Mouse (Mus musculus): ENCODE results near the gene Pum1. TPM values are rescaled to one million over a fixed set of nuclear protein-coding genes. Genes with fewer than 3 reads are reported as not detected.
"Not testable (repeated sequence)": the region's sequence is repeated elsewhere in the genome, so short reads cannot be mapped to it uniquely, and the experiment has no call there.

Gene Pum1
- 119 TPM in 2 replicates for polyA plus RNA-seq (2016; fragmentation: Nextera tagmentation; extraction: Ambion mirVana)

- Histone ChIP-seq H3K4me2 (replicated peaks) (peak within 1 kb of the TSS; percentile 86), H3K4me3 (peak within 1 kb of the TSS; percentile 89), H3K36me3 (no peaks in the 10 kb centered on the region), H3K27me3 (no peaks in the 10 kb centered on the region), H3K4me1 (peaks cover 29% of the 10 kb centered on the region), H3K27ac (peak within 1 kb of the TSS; percentile 98), H3K9me3 (replicated peaks) (no peaks in the 10 kb centered on the region), H3K9ac (peak within 1 kb of the TSS; percentile 96)
- WGBS: under 1% methylated on average over 70 of the region's 90 CpGs
- ATAC-seq (ENCODE audit: low FRiP score): peak; percentile 93
These were observed at the start of gene Pum1 for GRCm38 (mm10) chr4:130662979-130663725. Gene Pum1 (plus strand): TSS chr4:130663321.

GRCm38 (mm10) chr4:130629391-130629790, 33.7 kb upstream of the Pum1 start:
- no peaks in the 10 kb centered on the region for H3K27me3 ChIP-seq
- WGBS: 5% methylated on average over 4 of the region's 4 CpGs
- no peak overlapping the region for H3K4me3 ChIP-seq
- no peak overlapping the region for H3K9ac ChIP-seq
- peak overlapping the region; percentile 36 for H3K4me2 ChIP-seq (replicated peaks)
- peak overlapping the region; percentile 70 for H3K27ac ChIP-seq
- ATAC-seq (ENCODE audit: low FRiP score): peak; percentile 43; the same call in 1 of the 2 replicates
- no peaks in the 10 kb centered on the region for H3K9me3 ChIP-seq (replicated peaks)
- H3K4me1 ChIP-seq: 0 out of 2 replicates have a peak, but pooled peaks cover 3% of the 10 kb centered on the region
- no peaks in the 10 kb centered on the region for H3K36me3 ChIP-seq

GRCm38 (mm10) chr4:130630232-130630847, 32.8 kb upstream of the Pum1 start:
- H3K27ac ChIP-seq: no peak overlapping the region
- no peak overlapping the region for H3K4me2 ChIP-seq (replicated peaks)
- H3K27me3 ChIP-seq: no peaks in the 10 kb centered on the region
- WGBS: 45% methylated on average over 3 of the region's 3 CpGs
- H3K9me3 ChIP-seq (replicated peaks): no peaks in the 10 kb centered on the region
- no peaks in the 10 kb centered on the region for H3K36me3 ChIP-seq
- no peak overlapping the region for H3K4me3 ChIP-seq
- no peak for ATAC-seq (ENCODE audit: low FRiP score)
- H3K4me1 ChIP-seq: 0 out of 2 replicates have a peak, but pooled peaks cover 3% of the 10 kb centered on the region
- H3K9ac ChIP-seq: no peak overlapping the region

GRCm38 (mm10) chr4:130635076-130635475, 28.0 kb upstream of the Pum1 start:
- not testable (repeated sequence) for H3K4me3 ChIP-seq; H3K4me2 ChIP-seq (replicated peaks); H3K27ac ChIP-seq; H3K9me3 ChIP-seq (replicated peaks); H3K9ac ChIP-seq; H3K36me3 ChIP-seq; ATAC-seq (ENCODE audit: low FRiP score); H3K27me3 ChIP-seq; H3K4me1 ChIP-seq
- WGBS: 90% methylated on average over 3 of the region's 3 CpGs

GRCm38 (mm10) chr4:130636761-130637160, 26.4 kb upstream of the Pum1 start:
- H3K9ac ChIP-seq: no peak overlapping the region
- no peaks in the 10 kb centered on the region for H3K36me3 ChIP-seq
- H3K27ac ChIP-seq: no peak overlapping the region
- WGBS: 64% methylated on average over 3 of the region's 3 CpGs
- H3K9me3 ChIP-seq (replicated peaks): no peaks in the 10 kb centered on the region
- no peaks in the 10 kb centered on the region for H3K4me1 ChIP-seq
- no peak overlapping the region for H3K4me2 ChIP-seq (replicated peaks)
- ATAC-seq (ENCODE audit: low FRiP score): no peak
- H3K27me3 ChIP-seq: no peaks in the 10 kb centered on the region
- no peak overlapping the region for H3K4me3 ChIP-seq

GRCm38 (mm10) chr4:130637488-130638422, 25.4 kb upstream of the Pum1 start:
- no peaks in the 10 kb centered on the region for H3K36me3 ChIP-seq
- H3K27ac ChIP-seq: no peak overlapping the region
- no peaks in the 10 kb centered on the region for H3K9me3 ChIP-seq (replicated peaks)
- H3K4me3 ChIP-seq: no peak overlapping the region
- no peaks in the 10 kb centered on the region for H3K4me1 ChIP-seq
- no peak overlapping the region for H3K9ac ChIP-seq
- no peaks in the 10 kb centered on the region for H3K27me3 ChIP-seq
- 87% methylated on average over 8 of the region's 9 CpGs for WGBS
- no peak overlapping the region for H3K4me2 ChIP-seq (replicated peaks)
- no peak for ATAC-seq (ENCODE audit: low FRiP score)

GRCm38 (mm10) chr4:130640031-130640717, 22.9 kb upstream of the Pum1 start:
- H3K9me3 ChIP-seq (replicated peaks): no peaks in the 10 kb centered on the region
- 73% methylated on average over 9 of the region's 9 CpGs for WGBS
- no peaks in the 10 kb centered on the region for H3K36me3 ChIP-seq
- H3K4me3 ChIP-seq: no peak overlapping the region
- ATAC-seq (ENCODE audit: low FRiP score): no peak
- H3K9ac ChIP-seq: no peak overlapping the region
- no peak overlapping the region for H3K27ac ChIP-seq
- no peaks in the 10 kb centered on the region for H3K4me1 ChIP-seq
- no peak overlapping the region for H3K4me2 ChIP-seq (replicated peaks)
- no peaks in the 10 kb centered on the region for H3K27me3 ChIP-seq

- H3K9me3 ChIP-seq (replicated peaks): no peaks in the 10 kb centered on the region
- WGBS: 91% methylated on average over 5 of the region's 5 CpGs
- H3K27me3 ChIP-seq: no peaks in the 10 kb centered on the region
- no peaks in the 10 kb centered on the region for H3K4me1 ChIP-seq
- no peak overlapping the region for H3K4me3 ChIP-seq
- no peak overlapping the region for H3K9ac ChIP-seq
- H3K27ac ChIP-seq: no peak overlapping the region
- H3K36me3 ChIP-seq: no peaks in the 10 kb centered on the region
- no peak overlapping the region for H3K4me2 ChIP-seq (replicated peaks)
- ATAC-seq (ENCODE audit: low FRiP score): no peak
These were observed 20.7 kb upstream of the Pum1 start for GRCm38 (mm10) chr4:130642468-130642867.

GRCm38 (mm10) chr4:130645426-130645825, 17.7 kb upstream of the Pum1 start:
- H3K36me3 ChIP-seq: no peaks in the 10 kb centered on the region
- no peaks in the 10 kb centered on the region for H3K4me1 ChIP-seq
- no peak for ATAC-seq (ENCODE audit: low FRiP score)
- no peaks in the 10 kb centered on the region for H3K9me3 ChIP-seq (replicated peaks)
- no peak overlapping the region for H3K4me2 ChIP-seq (replicated peaks)
- H3K4me3 ChIP-seq: no peak overlapping the region
- no peak overlapping the region for H3K27ac ChIP-seq
- no peaks in the 10 kb centered on the region for H3K27me3 ChIP-seq
- no peak overlapping the region for H3K9ac ChIP-seq
- WGBS: 89% methylated on average over 1 of the region's 1 CpGs

GRCm38 (mm10) chr4:130651286-130651685, 11.8 kb upstream of the Pum1 start:
- no peak for ATAC-seq (ENCODE audit: low FRiP score)
- Histone ChIP-seq H3K9ac (no peak overlapping the region), H3K4me1 (no peaks in the 10 kb centered on the region), H3K4me3 (no peak overlapping the region), H3K27ac (no peak overlapping the region), H3K36me3 (no peaks in the 10 kb centered on the region), H3K4me2 (replicated peaks) (no peak overlapping the region), H3K27me3 (no peaks in the 10 kb centered on the region), H3K9me3 (replicated peaks) (no peaks in the 10 kb centered on the region)
- 89% methylated on average over 4 of the region's 4 CpGs for WGBS

GRCm38 (mm10) chr4:130652546-130652945, 10.6 kb upstream of the Pum1 start:
- WGBS: 66% methylated on average over 4 of the region's 4 CpGs
- no peaks in the 10 kb centered on the region for H3K27me3 ChIP-seq

More at GRCm38 (mm10) chr4:130652546-130652945, 10.6 kb upstream of the Pum1 start:
- no peak for ATAC-seq (ENCODE audit: low FRiP score)
- H3K4me1 ChIP-seq: no peaks in the 10 kb centered on the region
- H3K9me3 ChIP-seq (replicated peaks): no peaks in the 10 kb centered on the region
- no peak overlapping the region for H3K27ac ChIP-seq
- no peak overlapping the region for H3K4me2 ChIP-seq (replicated peaks)
- no peaks in the 10 kb centered on the region for H3K36me3 ChIP-seq
- no peak overlapping the region for H3K9ac ChIP-seq
- no peak overlapping the region for H3K4me3 ChIP-seq
